In the genomic region with DNA sequence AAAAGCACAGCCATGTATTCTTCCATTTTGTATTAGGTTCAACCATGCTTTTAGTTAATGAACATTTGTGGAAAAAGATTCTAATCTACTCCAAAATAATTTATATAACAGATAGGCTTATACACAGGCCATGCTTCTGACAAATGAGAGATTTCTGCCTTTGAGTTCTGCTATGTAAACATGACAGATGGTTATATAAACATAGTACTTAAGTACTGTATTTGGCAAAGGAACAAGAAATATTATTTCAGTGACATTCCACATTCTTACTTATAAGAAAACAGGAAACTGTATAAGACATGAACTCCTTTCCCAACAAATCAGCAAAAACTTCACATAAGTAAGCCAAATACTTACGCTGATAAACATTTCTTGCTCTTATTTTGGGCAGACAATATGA, we compare ENCODE assay signal across 15 mouse cellular contexts.
"Had no signal": no experiment of that assay in that cellular context is flagged by ENCODE, and none has a peak within 500 bp of the region (broad histone marks: within the 10 kb centered on the region; RNA-seq: fewer than 3 reads in every experiment).

No protein-coding gene starts in this region.

- H3K4me2 ChIP-seq: liver, embryonic 13.5 days; midbrain, embryonic 11.5 days; midbrain, embryonic 15.5 days; neural tube, embryonic 12.5 days had no signal

- H3K36me3 ChIP-seq: liver, embryonic 13.5 days; midbrain, embryonic 15.5 days; neural tube, embryonic 12.5 days had no signal

- H3K4me1 ChIP-seq: liver, embryonic 13.5 days; megakaryocyte, embryonic 14.5 days; midbrain, embryonic 15.5 days; neural tube, embryonic 12.5 days had no signal

- H3K9me3 ChIP-seq: liver, embryonic 13.5 days; megakaryocyte, embryonic 14.5 days; midbrain, embryonic 15.5 days; neural tube, embryonic 12.5 days had no signal

- H3K4me3 ChIP-seq: left cerebral cortex, adult 2 months; liver, embryonic 13.5 days; megakaryocyte, embryonic 14.5 days; midbrain, embryonic 15.5 days; neural tube, embryonic 12.5 days had no signal

- H3K27me3 ChIP-seq: liver, embryonic 13.5 days; megakaryocyte, embryonic 14.5 days; midbrain, embryonic 15.5 days; neural tube, embryonic 12.5 days had no signal

- ATAC-seq: hindbrain, postnatal 0 days; liver, postnatal 0 days; midbrain, embryonic 15.5 days had no signal

- DNase-seq: kidney, adult 2 months; kidney, postnatal 14 days; liver; liver, embryonic 13.5 days; liver, postnatal 0 days; right cerebral cortex, postnatal 4 days; thymus, adult 18-20 months; thymus, postnatal 14 days had no signal

- H3K27ac ChIP-seq: hindbrain, postnatal 0 days; left cerebral cortex, adult 2 months; liver, embryonic 13.5 days; macrophage; midbrain, embryonic 15.5 days; neural tube, embryonic 12.5 days had no signal

- H3K9ac ChIP-seq: liver, embryonic 13.5 days; liver, postnatal 0 days; midbrain, embryonic 15.5 days; neural tube, embryonic 12.5 days had no signal
